Mouse (Mus musculus): Measurements from ENCODE around the gene Rnase13. TPM values are rescaled to one million over a fixed set of nuclear protein-coding genes. Genes with fewer than 3 reads are reported as not detected.
A peak's percentile ranks its signal among the peaks of the same experiment; 100 is the strongest.
"Not testable (repeated sequence)": the region's sequence is repeated elsewhere in the genome, so short reads cannot be mapped to it uniquely, and the experiment has no call there.

Rnase13 gene
- polyA plus RNA-seq, 1 experiment from 2014 or later: not detected

DNA sequence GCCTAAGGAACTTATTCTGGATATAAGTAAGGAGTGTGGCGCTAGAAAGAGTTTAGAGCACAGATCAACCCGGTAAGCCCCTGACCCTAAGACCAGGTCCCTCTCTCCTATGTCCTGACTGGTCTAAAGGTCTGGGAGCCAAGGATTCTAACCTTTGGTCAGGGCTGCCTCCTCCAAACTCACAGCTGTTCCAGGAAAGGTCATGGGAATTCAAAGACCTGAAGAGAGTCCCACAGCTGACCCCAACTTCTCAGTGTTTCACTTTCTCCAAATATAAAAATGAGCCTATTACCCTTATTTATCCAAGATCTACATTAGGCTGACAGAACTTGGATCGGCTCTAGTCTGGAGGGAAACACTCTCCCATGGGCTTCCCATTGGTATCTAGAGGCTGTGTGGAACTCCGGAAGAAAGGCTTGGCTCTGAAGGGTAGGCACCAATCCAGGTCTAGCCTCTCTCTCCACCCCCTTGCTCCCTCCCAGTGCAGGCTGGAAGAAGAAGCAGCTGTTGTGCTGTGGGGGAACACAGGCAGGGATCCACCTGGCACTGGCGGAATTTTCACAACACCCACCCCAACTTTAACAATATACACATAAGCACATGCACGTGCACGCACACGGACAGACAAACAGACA is 6.9 kb upstream of the Rnase13 start:
- WGBS: 83% methylated on average over 8 of the region's 8 CpGs

GRCm38 (mm10) chr14:51926930-51927329 is 4.4 kb upstream of the Rnase13 start:
- H3K4me1 ChIP-seq: peaks cover 18% of the 10 kb centered on the region
- not testable (repeated sequence) for ATAC-seq (ENCODE audit: insufficient number of reproducible peaks, insufficient read depth, low FRiP score, low TSS enrichment, low read depth); H3K4me3 ChIP-seq; H3K9ac ChIP-seq; H3K36me3 ChIP-seq; H3K4me2 ChIP-seq; H3K9me3 ChIP-seq; H3K27ac ChIP-seq; H3K27me3 ChIP-seq
- 93% methylated on average over 11 of the region's 11 CpGs for WGBS

More for the DNA sequence above, 6.9 kb upstream of the Rnase13 start:
- no peaks in the 10 kb centered on the region for H3K36me3 ChIP-seq
- no peak overlapping the region for H3K4me3 ChIP-seq
- no peak overlapping the region for H3K4me2 ChIP-seq
- no peaks in the 10 kb centered on the region for H3K27me3 ChIP-seq
- H3K4me1 ChIP-seq: peaks cover 3% of the 10 kb centered on the region; the same call in 1 of the 2 replicates
- no peaks in the 10 kb centered on the region for H3K9me3 ChIP-seq
- no peak for ATAC-seq (ENCODE audit: insufficient number of reproducible peaks, insufficient read depth, low FRiP score, low TSS enrichment, low read depth)
- no peak overlapping the region for H3K27ac ChIP-seq
- no peak overlapping the region; the same call in 1 of the 2 replicates for H3K9ac ChIP-seq

- H3K4me1 ChIP-seq: peaks cover 22% of the 10 kb centered on the region
- no peak overlapping the region for H3K27ac ChIP-seq
- H3K9me3 ChIP-seq: no peaks in the 10 kb centered on the region
- ATAC-seq (ENCODE audit: insufficient number of reproducible peaks, insufficient read depth, low FRiP score, low TSS enrichment, low read depth): no peak
- H3K4me2 ChIP-seq: no peak overlapping the region
- H3K9ac ChIP-seq: no peak overlapping the region
- WGBS: 62% methylated on average over 4 of the region's 4 CpGs
- H3K36me3 ChIP-seq: no peaks in the 10 kb centered on the region
- no peak overlapping the region for H3K4me3 ChIP-seq
- no peaks in the 10 kb centered on the region for H3K27me3 ChIP-seq
Observed at GRCm38 (mm10) chr14:51923492-51923891, 919 bp upstream of the Rnase13 start.

DNA sequence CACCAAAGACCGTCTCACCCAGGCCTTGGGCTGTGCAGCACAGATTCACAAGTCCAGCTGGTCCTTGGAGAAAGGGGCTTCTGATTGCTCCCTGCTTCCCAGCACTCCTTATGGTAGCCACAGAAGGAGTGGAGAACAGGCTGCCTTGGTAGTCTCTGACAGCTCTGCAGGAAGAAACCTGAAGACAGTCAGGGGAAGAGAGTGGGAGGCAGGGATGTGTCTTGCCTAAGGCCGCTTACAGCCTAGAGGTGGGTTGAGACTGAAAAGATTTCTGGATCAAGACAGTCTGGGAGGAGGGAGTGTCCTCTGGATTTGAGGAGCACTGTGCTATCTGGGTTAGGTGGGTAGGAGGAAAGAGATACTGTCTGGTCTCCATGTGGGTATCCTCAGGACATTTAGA is 337 bp upstream of the Rnase13 start:
- Histone ChIP-seq H3K36me3 (no peaks in the 10 kb centered on the region), H3K27me3 (no peaks in the 10 kb centered on the region), H3K4me1 (peaks cover 22% of the 10 kb centered on the region), H3K4me2 (no peak overlapping the region), H3K9ac (no peak overlapping the region), H3K27ac (no peak overlapping the region), H3K4me3 (no peak overlapping the region), H3K9me3 (no peaks in the 10 kb centered on the region)
- ATAC-seq (ENCODE audit: insufficient number of reproducible peaks, insufficient read depth, low FRiP score, low TSS enrichment, low read depth): no peak
- 83% methylated on average over 2 of the region's 2 CpGs for WGBS

DNA sequence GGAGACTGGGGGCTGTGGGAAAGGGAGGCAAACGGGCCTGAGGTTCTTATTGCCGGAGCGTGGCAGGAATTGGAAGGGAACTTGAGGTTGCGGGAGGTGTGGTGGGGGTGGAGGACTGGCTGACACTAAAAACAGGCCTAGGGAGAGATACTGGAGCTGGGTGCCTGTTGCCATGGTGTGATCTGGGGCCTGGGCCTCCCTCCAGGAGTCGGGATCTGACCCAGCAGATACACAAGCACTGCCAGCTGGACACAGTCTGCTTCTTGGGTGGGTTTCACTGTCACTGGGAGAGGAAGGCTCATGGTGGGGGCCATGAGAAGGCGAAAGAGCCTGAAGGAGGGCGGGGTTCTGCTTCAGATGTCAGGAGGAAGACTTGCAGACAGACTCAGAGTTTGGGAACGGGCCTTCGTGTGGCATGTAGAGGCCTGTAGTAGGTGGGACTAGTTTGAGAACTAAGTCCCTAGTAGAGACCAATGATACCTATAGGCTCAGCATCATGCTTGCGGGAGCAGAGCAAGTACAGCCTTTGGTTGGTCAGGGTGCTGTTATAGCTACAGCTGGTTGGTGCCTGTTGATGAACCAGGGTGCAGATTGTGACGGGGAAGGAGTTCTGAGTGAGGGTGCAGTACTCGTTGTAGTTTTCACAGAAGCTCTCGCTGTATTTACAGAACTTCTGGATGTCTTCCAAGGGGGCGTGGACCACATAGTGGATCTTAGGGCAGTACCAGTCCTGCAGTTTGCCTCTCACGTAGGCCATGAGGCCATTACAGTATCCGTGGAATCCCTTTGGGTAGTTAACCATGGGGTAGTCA is 608 bp downstream of the Rnase13 start:
- Histone ChIP-seq H3K4me1 (peaks cover 22% of the 10 kb centered on the region), H3K9ac (no peak overlapping the region), H3K4me3 (no peak overlapping the region), H3K4me2 (no peak overlapping the region), H3K36me3 (no peaks in the 10 kb centered on the region), H3K9me3 (no peaks in the 10 kb centered on the region), H3K27me3 (no peaks in the 10 kb centered on the region), H3K27ac (peak overlapping the region; percentile 33; the same call in 1 of the 2 replicates)
- 75% methylated on average over 16 of the region's 16 CpGs for WGBS
- no peak for ATAC-seq (ENCODE audit: insufficient number of reproducible peaks, insufficient read depth, low FRiP score, low TSS enrichment, low read depth)

DNA sequence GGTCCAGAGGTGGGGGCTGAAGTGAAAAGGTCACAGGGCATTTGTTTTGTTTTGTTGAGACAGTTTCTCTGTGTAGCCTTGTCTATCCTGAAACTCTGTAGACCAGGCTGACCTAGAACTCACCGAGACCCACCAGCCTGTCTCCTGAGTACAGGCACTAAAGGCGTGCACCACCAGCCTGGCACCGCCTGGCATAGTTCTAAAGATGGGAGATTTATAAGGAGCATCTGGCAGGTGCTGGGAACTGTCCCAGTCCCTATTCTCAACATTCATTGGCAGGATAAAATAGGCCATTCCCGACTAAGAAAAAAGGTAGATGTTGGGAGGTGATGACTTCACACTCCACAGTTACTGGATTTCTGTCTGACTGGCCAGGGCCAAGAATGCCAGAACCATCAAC is 3.6 kb downstream of the Rnase13 start:
- no peak for ATAC-seq (ENCODE audit: insufficient number of reproducible peaks, insufficient read depth, low FRiP score, low TSS enrichment, low read depth)

DNA sequence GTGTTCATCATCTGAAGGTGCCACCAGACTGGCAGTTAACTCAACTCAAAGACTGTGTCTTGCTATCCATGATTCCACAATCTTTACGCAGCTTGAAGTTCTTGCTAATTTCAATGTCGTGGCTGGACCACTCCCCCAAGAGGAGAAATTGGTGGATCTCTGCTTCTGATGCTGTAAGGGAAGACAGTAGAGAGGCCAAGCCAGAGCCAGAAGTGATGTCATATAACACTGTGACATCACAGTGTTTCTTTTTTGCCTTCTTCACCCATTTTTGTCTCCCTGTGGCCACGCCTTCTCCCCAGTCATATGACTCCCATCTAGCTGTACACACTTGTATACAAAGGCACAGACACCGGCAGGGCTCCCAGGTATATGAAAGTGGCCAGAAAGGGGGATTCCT is 4.4 kb downstream of the Rnase13 start, which contains the start of gene Tppp2:
Gene Tppp2, plus strand, starts transcription at position 301 of the 400 bp plus-strand sequence.
- H3K4me1 ChIP-seq: peaks cover 34% of the 10 kb centered on the region
- H3K36me3 ChIP-seq: no peaks in the 10 kb centered on the region
- no peak within 1 kb of the TSS for H3K9ac ChIP-seq
- ATAC-seq (ENCODE audit: insufficient number of reproducible peaks, insufficient read depth, low FRiP score, low TSS enrichment, low read depth): no peak
- no peak within 1 kb of the TSS for H3K27ac ChIP-seq
- 88% methylated on average over 4 of the region's 4 CpGs for WGBS
- no peaks in the 10 kb centered on the region for H3K27me3 ChIP-seq
- H3K4me3 ChIP-seq: no peak within 1 kb of the TSS
- no peak within 1 kb of the TSS for H3K4me2 ChIP-seq
- H3K9me3 ChIP-seq: no peaks in the 10 kb centered on the region

More for the DNA sequence above, 3.6 kb downstream of the Rnase13 start:
- Histone ChIP-seq H3K27ac (no peak overlapping the region), H3K4me2 (no peak overlapping the region), H3K36me3 (no peaks in the 10 kb centered on the region), H3K4me1 (peaks cover 38% of the 10 kb centered on the region), H3K9me3 (no peaks in the 10 kb centered on the region), H3K9ac (no peak overlapping the region), H3K27me3 (no peaks in the 10 kb centered on the region), H3K4me3 (no peak overlapping the region)
- WGBS: 90% methylated on average over 4 of the region's 4 CpGs

DNA sequence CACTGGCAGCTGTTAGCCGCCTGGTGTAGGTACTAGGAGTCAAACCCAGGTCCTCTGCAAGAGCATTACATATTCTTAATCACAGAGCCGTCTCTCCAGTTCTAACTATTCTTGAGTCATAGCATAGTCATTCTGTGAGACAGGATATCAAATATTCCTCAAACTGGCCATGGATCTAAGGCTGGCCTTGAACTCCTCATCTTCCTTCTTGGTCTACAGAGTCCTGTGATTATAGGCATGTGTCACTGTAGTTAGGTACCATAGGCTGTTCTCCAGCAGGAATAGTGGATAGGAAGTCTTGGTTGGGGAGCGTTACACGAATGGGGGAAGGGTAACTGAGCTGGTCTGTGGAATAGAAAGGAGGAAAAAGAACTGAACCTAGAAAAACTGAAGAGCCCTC is 6.0 kb downstream of the Rnase13 start:
- Histone ChIP-seq H3K9me3 (no peaks in the 10 kb centered on the region), H3K27me3 (no peaks in the 10 kb centered on the region), H3K4me2 (no peak overlapping the region), H3K9ac (no peak overlapping the region), H3K4me3 (no peak overlapping the region), H3K4me1 (peaks cover 26% of the 10 kb centered on the region), H3K36me3 (no peaks in the 10 kb centered on the region), H3K27ac (no peak overlapping the region)
- 86% methylated on average over 4 of the region's 4 CpGs for WGBS
- no peak for ATAC-seq (ENCODE audit: insufficient number of reproducible peaks, insufficient read depth, low FRiP score, low TSS enrichment, low read depth)

DNA sequence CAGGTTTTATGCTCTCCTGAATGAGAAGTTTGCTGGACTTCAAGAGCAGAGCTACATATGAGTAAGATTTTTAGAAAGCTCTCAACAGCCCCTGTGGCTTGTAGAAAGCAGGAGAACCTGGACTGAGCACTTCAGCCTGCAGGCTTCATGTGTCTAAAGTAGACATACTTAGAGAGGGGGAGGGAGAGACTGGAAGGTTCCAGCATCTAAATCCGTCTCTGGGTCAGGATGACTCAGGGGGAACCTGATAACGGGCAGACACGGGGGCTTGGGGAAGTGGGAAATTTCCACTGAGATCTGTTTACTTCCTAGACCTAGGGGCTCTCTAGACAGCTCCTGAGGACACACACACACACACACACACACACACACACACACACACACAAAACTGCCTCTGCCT is 7.5 kb downstream of the Rnase13 start:
- Histone ChIP-seq H3K4me3 (no peak overlapping the region), H3K4me1 (peaks cover 26% of the 10 kb centered on the region), H3K27ac (peak overlapping the region; percentile 90), H3K4me2 (peak overlapping the region; percentile 87), H3K27me3 (no peaks in the 10 kb centered on the region), H3K9ac (peak overlapping the region; percentile 11; the same call in 1 of the 2 replicates), H3K36me3 (peaks cover 7% of the 10 kb centered on the region), H3K9me3 (no peaks in the 10 kb centered on the region)
- ATAC-seq (ENCODE audit: insufficient number of reproducible peaks, insufficient read depth, low FRiP score, low TSS enrichment, low read depth): no peak
- 34% methylated on average over 3 of the region's 3 CpGs for WGBS

- H3K4me3 ChIP-seq: peak within 1 kb of the TSS; percentile 51
- H3K4me1 ChIP-seq: peaks cover 26% of the 10 kb centered on the region
- H3K4me2 ChIP-seq: peak within 1 kb of the TSS; percentile 87
- WGBS: 2% methylated on average over 21 of the region's 23 CpGs
- peak within 1 kb of the TSS; percentile 72 for H3K9ac ChIP-seq
- H3K27me3 ChIP-seq: no peaks in the 10 kb centered on the region
- peak; percentile 68 for ATAC-seq (ENCODE audit: insufficient number of reproducible peaks, insufficient read depth, low FRiP score, low TSS enrichment, low read depth)
- H3K27ac ChIP-seq: peak within 1 kb of the TSS; percentile 90
- peaks cover 15% of the 10 kb centered on the region for H3K36me3 ChIP-seq
- H3K9me3 ChIP-seq: no peaks in the 10 kb centered on the region
Observed at GRCm38 (mm10) chr14:51913960-51914762, 8.4 kb downstream of the Rnase13 start, which contains the start of gene Ndrg2. TSS of gene Ndrg2 (minus strand) at chr14:51914158.

Measured in embryonic facial prominence, embryonic 13.5 days (tissue).